Mouse (Mus musculus): ENCODE measurements around the gene Cit. TPM values are rescaled to one million over a fixed set of nuclear protein-coding genes. Genes with fewer than 3 reads are reported as not detected.

Cit gene
- polyA plus RNA-seq, 1 experiment from 2014 or later = 27.5 TPM

GRCm38 (mm10) chr5:115861991-115862390 lies 16.9 kb downstream of the Cit start:
- Histone ChIP-seq H3K27me3 (ENCODE audit: control insufficient read depth, insufficient read depth, low read length) (no peaks in the 10 kb centered on the region), H3K27ac (no peak overlapping the region), H3K36me3 (replicated peaks; ENCODE audit: control insufficient read depth, insufficient read depth) (no peaks in the 10 kb centered on the region), H3K4me2 (replicated peaks) (no peak overlapping the region), H3K4me1 (replicated peaks; ENCODE audit: control insufficient read depth, insufficient read depth, low read length) (peaks cover 8% of the 10 kb centered on the region; the same call in 1 of the 2 replicates), H3K9me3 (ENCODE audit: control insufficient read depth, low read length) (no peaks in the 10 kb centered on the region), H3K4me3 (replicated peaks; ENCODE audit: low read length) (no peak overlapping the region), H3K9ac (no peak overlapping the region)
- no peak for ATAC-seq (ENCODE audit: low FRiP score)
- no peak for DNase-seq (ENCODE audit: low spot score)
- 81% methylated on average over 10 of the region's 10 CpGs for WGBS

- Histone ChIP-seq H3K27me3 (ENCODE audit: control insufficient read depth, insufficient read depth, low read length) (no peaks in the 10 kb centered on the region), H3K4me2 (replicated peaks) (no peak overlapping the region), H3K4me1 (replicated peaks; ENCODE audit: control insufficient read depth, insufficient read depth, low read length) (peaks cover 8% of the 10 kb centered on the region; the same call in 1 of the 2 replicates), H3K4me3 (replicated peaks; ENCODE audit: low read length) (no peak overlapping the region), H3K36me3 (replicated peaks; ENCODE audit: control insufficient read depth, insufficient read depth) (no peaks in the 10 kb centered on the region), H3K27ac (0 out of 2 replicates have a peak overlapping the region, but pooled peaks have one; percentile 51), H3K9me3 (ENCODE audit: control insufficient read depth, low read length) (no peaks in the 10 kb centered on the region), H3K9ac (no peak overlapping the region)
- 92% methylated on average over 10 of the region's 10 CpGs for WGBS
- DNase-seq (ENCODE audit: low spot score) (no peak), ATAC-seq (ENCODE audit: low FRiP score) (no peak)
Observed at GRCm38 (mm10) chr5:115862439-115862838, 17.4 kb downstream of the Cit start.

- Histone ChIP-seq H3K27me3 (ENCODE audit: control insufficient read depth, insufficient read depth, low read length) (no peaks in the 10 kb centered on the region), H3K4me1 (replicated peaks; ENCODE audit: control insufficient read depth, insufficient read depth, low read length) (no peaks in the 10 kb centered on the region), H3K4me2 (replicated peaks) (no peak overlapping the region), H3K27ac (no peak overlapping the region), H3K9me3 (ENCODE audit: control insufficient read depth, low read length) (no peaks in the 10 kb centered on the region), H3K36me3 (replicated peaks; ENCODE audit: control insufficient read depth, insufficient read depth) (no peaks in the 10 kb centered on the region), H3K9ac (no peak overlapping the region), H3K4me3 (replicated peaks; ENCODE audit: low read length) (no peak overlapping the region)
- WGBS = 80% methylated on average over 11 of the region's 11 CpGs
- DNase-seq (ENCODE audit: low spot score) (no peak), ATAC-seq (ENCODE audit: low FRiP score) (no peak)
Observed at GRCm38 (mm10) chr5:115866296-115866695, 21.2 kb downstream of the Cit start.

GRCm38 (mm10) chr5:115868540-115868939 lies 23.5 kb downstream of the Cit start:
- peak overlapping the region; percentile 22; the same call in 1 of the 2 replicates for H3K27ac ChIP-seq

GRCm38 (mm10) chr5:115869198-115869597 lies 24.1 kb downstream of the Cit start:
- Histone ChIP-seq H3K4me3 (replicated peaks; ENCODE audit: low read length) (no peak overlapping the region), H3K9me3 (ENCODE audit: control insufficient read depth, low read length) (no peaks in the 10 kb centered on the region), H3K27ac (no peak overlapping the region), H3K4me1 (replicated peaks; ENCODE audit: control insufficient read depth, insufficient read depth, low read length) (no peaks in the 10 kb centered on the region), H3K27me3 (ENCODE audit: control insufficient read depth, insufficient read depth, low read length) (no peaks in the 10 kb centered on the region), H3K36me3 (replicated peaks; ENCODE audit: control insufficient read depth, insufficient read depth) (no peaks in the 10 kb centered on the region), H3K9ac (no peak overlapping the region), H3K4me2 (replicated peaks) (no peak overlapping the region)
- ATAC-seq (ENCODE audit: low FRiP score) = no peak
- DNase-seq (ENCODE audit: low spot score) = no peak
- 69% methylated on average over 15 of the region's 15 CpGs for WGBS

More at GRCm38 (mm10) chr5:115868540-115868939, 23.5 kb downstream of the Cit start:
- ATAC-seq (ENCODE audit: low FRiP score) (no peak), DNase-seq (ENCODE audit: low spot score) (no peak)
- H3K4me1 ChIP-seq (replicated peaks; ENCODE audit: control insufficient read depth, insufficient read depth, low read length) = no peaks in the 10 kb centered on the region
- H3K36me3 ChIP-seq (replicated peaks; ENCODE audit: control insufficient read depth, insufficient read depth) = no peaks in the 10 kb centered on the region
- no peak overlapping the region for H3K4me3 ChIP-seq (replicated peaks; ENCODE audit: low read length)
- H3K9me3 ChIP-seq (ENCODE audit: control insufficient read depth, low read length) = no peaks in the 10 kb centered on the region
- no peak overlapping the region for H3K4me2 ChIP-seq (replicated peaks)
- no peaks in the 10 kb centered on the region for H3K27me3 ChIP-seq (ENCODE audit: control insufficient read depth, insufficient read depth, low read length)
- H3K9ac ChIP-seq = no peak overlapping the region
- WGBS = 50% methylated on average over 12 of the region's 12 CpGs

GRCm38 (mm10) chr5:115871153-115871552 lies 26.1 kb downstream of the Cit start:
- Histone ChIP-seq H3K4me1 (replicated peaks; ENCODE audit: control insufficient read depth, insufficient read depth, low read length) (no peaks in the 10 kb centered on the region), H3K4me3 (replicated peaks; ENCODE audit: low read length) (no peak overlapping the region), H3K9ac (no peak overlapping the region), H3K36me3 (replicated peaks; ENCODE audit: control insufficient read depth, insufficient read depth) (no peaks in the 10 kb centered on the region), H3K27me3 (ENCODE audit: control insufficient read depth, insufficient read depth, low read length) (no peaks in the 10 kb centered on the region), H3K4me2 (replicated peaks) (no peak overlapping the region), H3K9me3 (ENCODE audit: control insufficient read depth, low read length) (no peaks in the 10 kb centered on the region), H3K27ac (no peak overlapping the region)
- 94% methylated on average over 10 of the region's 10 CpGs for WGBS
- ATAC-seq (ENCODE audit: low FRiP score) (no peak), DNase-seq (ENCODE audit: low spot score) (no peak)

GRCm38 (mm10) chr5:115872106-115872505 lies 27.0 kb downstream of the Cit start:
- H3K27me3 ChIP-seq (ENCODE audit: control insufficient read depth, insufficient read depth, low read length) = no peaks in the 10 kb centered on the region
- ATAC-seq (ENCODE audit: low FRiP score) = no peak
- H3K4me1 ChIP-seq (replicated peaks; ENCODE audit: control insufficient read depth, insufficient read depth, low read length) = no peaks in the 10 kb centered on the region
- H3K9ac ChIP-seq = no peak overlapping the region
- DNase-seq (ENCODE audit: low spot score) = no peak
- 94% methylated on average over 11 of the region's 11 CpGs for WGBS
- no peak overlapping the region for H3K27ac ChIP-seq
- H3K36me3 ChIP-seq (replicated peaks; ENCODE audit: control insufficient read depth, insufficient read depth) = no peaks in the 10 kb centered on the region
- no peak overlapping the region for H3K4me2 ChIP-seq (replicated peaks)
- no peak overlapping the region for H3K4me3 ChIP-seq (replicated peaks; ENCODE audit: low read length)
- H3K9me3 ChIP-seq (ENCODE audit: control insufficient read depth, low read length) = no peaks in the 10 kb centered on the region

- WGBS = 74% methylated on average over 4 of the region's 4 CpGs
- no peaks in the 10 kb centered on the region for H3K27me3 ChIP-seq (ENCODE audit: control insufficient read depth, insufficient read depth, low read length)
Observed at GRCm38 (mm10) chr5:115872956-115873355, 27.9 kb downstream of the Cit start.

GRCm38 (mm10) chr5:115877425-115877824 lies 32.3 kb downstream of the Cit start:
- H3K4me2 ChIP-seq (replicated peaks) = no peak overlapping the region
- H3K27ac ChIP-seq = no peak overlapping the region
- H3K4me1 ChIP-seq (replicated peaks; ENCODE audit: control insufficient read depth, insufficient read depth, low read length) = no peaks in the 10 kb centered on the region
- DNase-seq (ENCODE audit: low spot score) (no peak), ATAC-seq (ENCODE audit: low FRiP score) (no peak)
- H3K36me3 ChIP-seq (replicated peaks; ENCODE audit: control insufficient read depth, insufficient read depth) = no peaks in the 10 kb centered on the region
- H3K9ac ChIP-seq = no peak overlapping the region
- H3K4me3 ChIP-seq (replicated peaks; ENCODE audit: low read length) = no peak overlapping the region
- no peaks in the 10 kb centered on the region for H3K9me3 ChIP-seq (ENCODE audit: control insufficient read depth, low read length)
- H3K27me3 ChIP-seq (ENCODE audit: control insufficient read depth, insufficient read depth, low read length) = no peaks in the 10 kb centered on the region
- 90% methylated on average over 6 of the region's 6 CpGs for WGBS

More at GRCm38 (mm10) chr5:115872956-115873355, 27.9 kb downstream of the Cit start:
- no peaks in the 10 kb centered on the region for H3K36me3 ChIP-seq (replicated peaks; ENCODE audit: control insufficient read depth, insufficient read depth)
- H3K9me3 ChIP-seq (ENCODE audit: control insufficient read depth, low read length) = no peaks in the 10 kb centered on the region
- DNase-seq (ENCODE audit: low spot score) (no peak), ATAC-seq (ENCODE audit: low FRiP score) (no peak)
- no peak overlapping the region for H3K9ac ChIP-seq
- H3K4me3 ChIP-seq (replicated peaks; ENCODE audit: low read length) = no peak overlapping the region
- H3K4me2 ChIP-seq (replicated peaks) = no peak overlapping the region
- H3K4me1 ChIP-seq (replicated peaks; ENCODE audit: control insufficient read depth, insufficient read depth, low read length) = no peaks in the 10 kb centered on the region
- no peak overlapping the region for H3K27ac ChIP-seq

- DNase-seq (ENCODE audit: low spot score) (no peak), ATAC-seq (ENCODE audit: low FRiP score) (no peak)
- Histone ChIP-seq H3K4me1 (replicated peaks; ENCODE audit: control insufficient read depth, insufficient read depth, low read length) (no peaks in the 10 kb centered on the region), H3K27me3 (ENCODE audit: control insufficient read depth, insufficient read depth, low read length) (no peaks in the 10 kb centered on the region), H3K4me2 (replicated peaks) (no peak overlapping the region), H3K4me3 (replicated peaks; ENCODE audit: low read length) (no peak overlapping the region), H3K27ac (no peak overlapping the region), H3K36me3 (replicated peaks; ENCODE audit: control insufficient read depth, insufficient read depth) (no peaks in the 10 kb centered on the region), H3K9ac (no peak overlapping the region), H3K9me3 (ENCODE audit: control insufficient read depth, low read length) (no peaks in the 10 kb centered on the region)
- 89% methylated on average over 9 of the region's 9 CpGs for WGBS
Observed at GRCm38 (mm10) chr5:115882165-115882564, 37.1 kb downstream of the Cit start.

Measured in hindbrain, embryonic 14.5 days (tissue).